Mouse (Mus musculus): Measurements from ENCODE around the gene Tnk1. TPM values are rescaled to one million over a fixed set of nuclear protein-coding genes. Genes with fewer than 3 reads are reported as not detected.

Tnk1 gene
- polyA plus RNA-seq, 1 experiment from 2014 or later, result 7.6 TPM

DNA sequence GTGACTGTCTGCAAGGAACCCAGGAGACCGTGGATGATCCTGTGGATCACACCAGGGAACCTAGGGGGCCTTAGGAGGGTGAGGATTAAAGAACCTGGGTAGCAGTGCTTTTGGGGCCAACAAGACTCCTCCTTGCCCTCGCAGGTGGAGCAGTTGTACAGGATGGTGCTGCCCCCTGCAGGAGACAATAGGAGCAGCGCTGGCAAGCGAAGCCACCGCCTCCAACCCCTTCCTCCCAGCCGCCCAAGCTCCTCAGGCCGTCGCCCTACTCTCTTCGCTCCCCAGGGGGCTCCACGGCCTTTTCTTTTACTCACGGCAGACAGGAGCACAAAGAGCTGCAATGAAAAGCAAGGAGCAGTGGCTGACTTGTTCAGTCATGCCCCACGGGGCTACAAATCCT lies 18.3 kb upstream of the Tnk1 start:
- H3K27ac ChIP-seq (ENCODE audit: low read length), result peak overlapping the region; percentile 33
- peaks cover 13% of the 10 kb centered on the region for H3K4me1 ChIP-seq (ENCODE audit: insufficient read depth, low read depth, low read length)
- ATAC-seq (peak; percentile 31), DNase-seq (ENCODE audit: low spot score) (peak; percentile 95)
- no peaks in the 10 kb centered on the region for H3K27me3 ChIP-seq (replicated peaks; ENCODE audit: insufficient read depth, low read length)
- 2% methylated on average over 12 of the region's 12 CpGs for WGBS
- no peaks in the 10 kb centered on the region for H3K9me3 ChIP-seq (ENCODE audit: low read length)
- no peak overlapping the region for H3K4me3 ChIP-seq (ENCODE audit: low read depth, low read length)
- TF ChIP-seq EP300 (IDR thresholded peaks at IDR 0.05) (no peak), CTCF (IDR thresholded peaks at IDR 0.05) (peak; percentile 95)
- H3K9ac ChIP-seq (replicated peaks; ENCODE audit: low read depth), result no peak overlapping the region
- H3K36me3 ChIP-seq (ENCODE audit: insufficient read depth, low read length), result no peaks in the 10 kb centered on the region
- peak overlapping the region; percentile 34 for H3K4me2 ChIP-seq (replicated peaks; ENCODE audit: low read depth, low read length)

DNA sequence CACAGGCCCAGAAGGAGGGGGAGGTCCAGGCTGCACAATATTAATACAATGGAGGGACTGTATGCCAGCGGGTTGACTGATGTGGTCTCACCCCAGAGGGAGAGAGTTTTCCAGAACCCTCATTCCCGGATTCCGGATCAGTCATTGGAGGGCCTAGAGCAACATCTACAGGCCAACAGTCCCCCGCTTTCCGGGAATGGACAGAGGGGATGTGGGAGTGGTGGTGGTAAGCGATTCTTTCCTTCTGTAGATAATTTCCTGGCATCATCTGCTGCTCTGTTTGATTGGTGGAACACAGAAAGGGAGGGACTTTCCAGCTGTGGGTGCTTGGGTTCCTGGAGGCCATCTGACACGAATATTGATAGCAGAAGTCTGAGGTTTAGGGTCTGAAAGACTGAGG lies 17.7 kb upstream of the Tnk1 start:
- Histone ChIP-seq H3K9ac (replicated peaks; ENCODE audit: low read depth) (no peak overlapping the region), H3K9me3 (ENCODE audit: low read length) (no peaks in the 10 kb centered on the region), H3K4me3 (ENCODE audit: low read depth, low read length) (no peak overlapping the region), H3K27me3 (replicated peaks; ENCODE audit: insufficient read depth, low read length) (no peaks in the 10 kb centered on the region), H3K4me2 (replicated peaks; ENCODE audit: low read depth, low read length) (no peak overlapping the region; the same call in 1 of the 2 replicates), H3K36me3 (ENCODE audit: insufficient read depth, low read length) (no peaks in the 10 kb centered on the region), H3K27ac (ENCODE audit: low read length) (peak overlapping the region; percentile 33), H3K4me1 (ENCODE audit: insufficient read depth, low read depth, low read length) (peaks cover 13% of the 10 kb centered on the region)
- ATAC-seq (peak; percentile 43), DNase-seq (ENCODE audit: low spot score) (peak; percentile 90)
- TF ChIP-seq CTCF (IDR thresholded peaks at IDR 0.05) (peak; percentile 44), EP300 (IDR thresholded peaks at IDR 0.05) (peak; percentile 58; the same call in 1 of the 2 replicates)
- 12% methylated on average over 7 of the region's 7 CpGs for WGBS

DNA sequence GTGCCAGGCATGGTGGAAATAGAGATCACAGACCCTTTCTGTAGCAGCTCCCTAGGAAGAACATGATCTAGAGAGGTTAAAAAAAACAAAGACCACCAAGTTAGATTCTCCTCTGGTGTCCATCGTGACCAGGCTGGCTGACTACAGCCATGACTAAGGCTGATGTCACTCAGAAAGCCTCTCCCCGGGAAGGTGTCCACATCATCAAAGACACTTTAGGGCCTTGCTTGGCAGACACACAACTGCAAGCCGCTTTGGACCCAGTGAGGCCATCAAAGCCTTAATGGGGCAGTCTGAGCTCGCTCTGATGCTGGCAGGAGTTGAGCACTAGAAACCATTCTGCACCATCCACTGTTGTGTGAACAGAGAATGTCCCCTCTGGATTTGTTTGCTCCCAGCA lies 13.9 kb upstream of the Tnk1 start:
- Histone ChIP-seq H3K36me3 (ENCODE audit: insufficient read depth, low read length) (no peaks in the 10 kb centered on the region), H3K4me2 (replicated peaks; ENCODE audit: low read depth, low read length) (no peak overlapping the region), H3K9me3 (ENCODE audit: low read length) (no peaks in the 10 kb centered on the region), H3K27ac (ENCODE audit: low read length) (no peak overlapping the region), H3K4me1 (ENCODE audit: insufficient read depth, low read depth, low read length) (peaks cover 7% of the 10 kb centered on the region; the same call in 1 of the 2 replicates), H3K27me3 (replicated peaks; ENCODE audit: insufficient read depth, low read length) (no peaks in the 10 kb centered on the region), H3K4me3 (ENCODE audit: low read depth, low read length) (no peak overlapping the region), H3K9ac (replicated peaks; ENCODE audit: low read depth) (no peak overlapping the region)
- TF ChIP-seq CTCF (IDR thresholded peaks at IDR 0.05), result no peak
- no peak for TF ChIP-seq EP300 (IDR thresholded peaks at IDR 0.05)
- WGBS, result 82% methylated on average over 4 of the region's 4 CpGs
- DNase-seq (ENCODE audit: low spot score) (no peak), ATAC-seq (no peak)

DNA sequence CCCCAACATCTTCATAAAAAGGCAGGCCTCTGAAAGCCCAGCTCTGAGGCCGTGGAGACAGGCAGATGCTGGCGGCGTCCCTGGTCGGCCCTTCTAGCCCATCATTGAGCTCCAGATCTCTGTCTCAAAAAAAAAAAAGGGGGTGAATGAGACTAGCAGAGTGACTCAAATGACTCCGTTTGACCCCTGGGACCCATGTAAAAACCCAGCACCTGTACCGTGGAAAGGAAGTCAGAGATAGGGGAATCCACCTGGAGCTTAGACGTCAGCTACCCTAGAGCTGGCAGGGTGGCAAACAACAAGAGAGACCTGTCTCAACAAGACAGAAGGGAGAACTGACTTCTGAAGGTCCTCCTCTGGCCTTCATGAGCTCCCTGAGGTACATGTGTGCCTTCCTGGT lies 13.3 kb upstream of the Tnk1 start:
- H3K4me3 ChIP-seq (ENCODE audit: low read depth, low read length), result no peak overlapping the region
- WGBS, result 86% methylated on average over 7 of the region's 7 CpGs
- H3K9me3 ChIP-seq (ENCODE audit: low read length), result no peaks in the 10 kb centered on the region
- no peaks in the 10 kb centered on the region for H3K27me3 ChIP-seq (replicated peaks; ENCODE audit: insufficient read depth, low read length)
- H3K4me1 ChIP-seq (ENCODE audit: insufficient read depth, low read depth, low read length), result peaks cover 7% of the 10 kb centered on the region; the same call in 1 of the 2 replicates
- H3K36me3 ChIP-seq (ENCODE audit: insufficient read depth, low read length), result no peaks in the 10 kb centered on the region
- TF ChIP-seq EP300 (IDR thresholded peaks at IDR 0.05), result no peak
- no peak for TF ChIP-seq CTCF (IDR thresholded peaks at IDR 0.05)
- no peak overlapping the region for H3K27ac ChIP-seq (ENCODE audit: low read length)
- ATAC-seq (no peak), DNase-seq (ENCODE audit: low spot score) (no peak)
- no peak overlapping the region for H3K4me2 ChIP-seq (replicated peaks; ENCODE audit: low read depth, low read length)
- no peak overlapping the region for H3K9ac ChIP-seq (replicated peaks; ENCODE audit: low read depth)

DNA sequence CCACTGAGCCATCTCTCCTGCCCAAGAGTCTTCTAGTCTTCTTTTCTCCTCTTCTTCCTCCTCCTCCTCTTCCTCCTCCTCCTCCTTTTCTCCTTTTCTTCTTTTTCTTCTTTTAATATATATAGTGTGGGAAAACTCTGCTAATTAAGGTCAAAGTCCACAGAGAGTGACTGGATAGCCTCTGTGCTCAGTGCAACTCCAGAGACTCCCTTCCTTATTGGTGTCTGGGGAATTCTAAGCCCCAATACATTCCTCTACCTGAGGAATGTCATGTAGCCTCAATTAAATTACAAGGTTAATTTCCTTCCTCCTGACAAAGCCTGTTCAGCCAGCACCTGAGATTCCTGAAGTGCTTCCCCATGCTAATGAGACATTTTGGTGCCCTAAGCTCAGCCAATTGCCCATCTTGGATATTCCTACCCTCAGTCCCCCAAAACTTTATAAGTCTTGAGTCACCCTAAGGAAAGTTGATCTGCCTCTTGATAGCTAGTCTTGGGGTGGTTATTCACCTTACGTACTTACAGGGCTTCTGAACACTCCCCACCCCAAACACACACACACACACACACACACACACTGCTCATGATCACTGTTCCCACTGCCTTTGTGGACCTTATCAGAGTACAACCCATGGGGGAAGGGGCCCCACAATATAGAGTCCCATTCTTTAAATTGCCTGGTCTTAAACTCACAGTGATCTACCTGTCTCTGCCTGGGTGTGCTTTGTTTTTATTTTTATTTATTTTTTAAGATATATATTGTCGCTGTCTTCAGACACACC lies 11.9 kb upstream of the Tnk1 start:
- DNase-seq (ENCODE audit: low spot score) (no peak), ATAC-seq (no peak)
- TF ChIP-seq EP300 (IDR thresholded peaks at IDR 0.05), result no peak
- TF ChIP-seq CTCF (IDR thresholded peaks at IDR 0.05), result no peak
- H3K4me2 ChIP-seq (replicated peaks; ENCODE audit: low read depth, low read length), result no peak overlapping the region
- H3K4me1 ChIP-seq (ENCODE audit: insufficient read depth, low read depth, low read length), result peaks cover under 1% of the 10 kb centered on the region; the same call in 1 of the 2 replicates
- H3K27ac ChIP-seq (ENCODE audit: low read length), result no peak overlapping the region
- no peaks in the 10 kb centered on the region for H3K36me3 ChIP-seq (ENCODE audit: insufficient read depth, low read length)
- H3K9ac ChIP-seq (replicated peaks; ENCODE audit: low read depth), result no peak overlapping the region
- H3K9me3 ChIP-seq (ENCODE audit: low read length), result no peaks in the 10 kb centered on the region
- 94% methylated on average over 2 of the region's 2 CpGs for WGBS
- H3K4me3 ChIP-seq (ENCODE audit: low read depth, low read length), result no peak overlapping the region
- H3K27me3 ChIP-seq (replicated peaks; ENCODE audit: insufficient read depth, low read length), result no peaks in the 10 kb centered on the region

DNA sequence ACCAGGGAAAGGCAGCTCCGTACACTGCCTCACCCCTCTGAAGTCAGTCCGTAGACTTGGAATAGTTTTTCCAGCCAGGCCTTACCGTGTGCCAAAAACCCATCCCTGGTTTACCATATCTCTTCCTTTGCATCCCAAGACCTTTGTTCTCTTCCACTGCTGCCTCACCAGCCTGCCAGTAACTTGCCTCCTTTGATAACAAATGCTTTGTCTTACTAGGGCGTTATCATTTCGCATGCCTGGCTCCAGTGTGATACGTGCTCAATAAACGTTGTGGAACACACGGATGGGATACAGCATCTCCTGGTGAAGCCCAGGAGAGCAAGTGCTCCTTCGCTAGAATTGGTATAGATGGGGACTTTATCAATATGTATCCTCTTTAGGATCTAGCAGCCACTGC lies 8.8 kb upstream of the Tnk1 start:
- Histone ChIP-seq H3K9me3 (ENCODE audit: low read length) (no peaks in the 10 kb centered on the region), H3K36me3 (ENCODE audit: insufficient read depth, low read length) (no peaks in the 10 kb centered on the region), H3K27me3 (replicated peaks; ENCODE audit: insufficient read depth, low read length) (no peaks in the 10 kb centered on the region), H3K27ac (ENCODE audit: low read length) (no peak overlapping the region), H3K4me3 (ENCODE audit: low read depth, low read length) (no peak overlapping the region), H3K4me1 (ENCODE audit: insufficient read depth, low read depth, low read length) (no peaks in the 10 kb centered on the region), H3K9ac (replicated peaks; ENCODE audit: low read depth) (no peak overlapping the region), H3K4me2 (replicated peaks; ENCODE audit: low read depth, low read length) (no peak overlapping the region)
- TF ChIP-seq CTCF (IDR thresholded peaks at IDR 0.05), result no peak
- no peak for TF ChIP-seq EP300 (IDR thresholded peaks at IDR 0.05)
- 53% methylated on average over 9 of the region's 9 CpGs for WGBS
- no peak for ATAC-seq
- no peak for DNase-seq (ENCODE audit: low spot score)

Measured in lung, postnatal 0 days (tissue).